Mouse (Mus musculus) lung, postnatal 25 days (tissue): Measurements from ENCODE around the gene C1qa.
A peak's percentile ranks its signal among the peaks of the same experiment; 100 is the strongest.

Experiments
- DNase-seq: peaks from one replicate; pipeline ENCODE4 v3.0.0; 2022; ENCODE audit warnings: low spot score

Gene C1qa

GRCm38 (mm10) chr4:136898637-136899036 lies at the start of gene C1qa:
C1qa (minus strand) TSS chr4:136898803.
- no peak for DNase-seq

GRCm38 (mm10) chr4:136945397-136945796 lies 46.8 kb upstream of the C1qa start:
- no peak for DNase-seq

- no peak for DNase-seq
These were observed 46.2 kb upstream of the C1qa start for GRCm38 (mm10) chr4:136944558-136945350.

- DNase-seq = no peak
These were observed 44.6 kb upstream of the C1qa start for GRCm38 (mm10) chr4:136943175-136943574.

- no peak for DNase-seq
These were observed 44.2 kb upstream of the C1qa start for GRCm38 (mm10) chr4:136942761-136943160.

GRCm38 (mm10) chr4:136937935-136938334 lies 39.3 kb upstream of the C1qa start:
- DNase-seq = no peak

GRCm38 (mm10) chr4:136937344-136937743 lies 38.7 kb upstream of the C1qa start:
- DNase-seq = no peak

- DNase-seq = no peak
These were observed 36.4 kb upstream of the C1qa start for GRCm38 (mm10) chr4:136934746-136935613.

GRCm38 (mm10) chr4:136930474-136930873 lies 31.9 kb upstream of the C1qa start:
- DNase-seq = no peak

- DNase-seq = peak; percentile 6
These were observed 30.3 kb upstream of the C1qa start for GRCm38 (mm10) chr4:136928928-136929327.

GRCm38 (mm10) chr4:136925804-136926203 lies 27.2 kb upstream of the C1qa start:
- DNase-seq = no peak

- DNase-seq = peak; percentile 41
These were observed 25.9 kb upstream of the C1qa start for GRCm38 (mm10) chr4:136924529-136924928.

GRCm38 (mm10) chr4:136919526-136919925 lies 20.9 kb upstream of the C1qa start:
- no peak for DNase-seq

GRCm38 (mm10) chr4:136918834-136919233 lies 20.2 kb upstream of the C1qa start:
- DNase-seq = no peak

GRCm38 (mm10) chr4:136917165-136917524 lies 18.5 kb upstream of the C1qa start:
- DNase-seq = no peak

- DNase-seq = no peak
These were observed 18.0 kb upstream of the C1qa start for GRCm38 (mm10) chr4:136916359-136917164.

- DNase-seq = no peak
These were observed 14.2 kb upstream of the C1qa start for GRCm38 (mm10) chr4:136912841-136913240.

- no peak for DNase-seq
These were observed 13.2 kb upstream of the C1qa start for GRCm38 (mm10) chr4:136911804-136912203.

GRCm38 (mm10) chr4:136911211-136911646 lies 12.6 kb upstream of the C1qa start:
- no peak for DNase-seq

GRCm38 (mm10) chr4:136907809-136908208 lies 9.2 kb upstream of the C1qa start:
- DNase-seq = no peak

- peak; percentile 18 for DNase-seq
These were observed 8.4 kb upstream of the C1qa start for GRCm38 (mm10) chr4:136907033-136907432.
